In the genomic region with DNA sequence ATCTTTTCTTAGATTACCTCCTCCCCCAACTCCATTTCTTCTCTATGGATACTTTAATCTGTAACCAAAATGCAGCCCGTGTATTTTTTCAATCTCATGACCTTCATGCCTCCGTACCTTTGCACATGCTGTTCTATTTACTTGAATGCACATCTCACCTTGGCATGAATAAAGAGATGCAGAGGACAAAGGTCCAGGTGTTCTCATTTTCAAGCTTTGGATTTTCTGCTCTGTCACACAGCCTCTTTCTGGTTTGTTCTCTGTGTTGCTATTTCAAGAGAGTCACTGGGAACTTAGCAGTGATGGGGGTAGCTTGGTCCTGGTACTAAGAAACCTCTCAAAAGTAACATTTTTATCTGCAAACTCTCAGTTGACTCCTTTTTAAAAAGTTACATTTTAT, we compare ENCODE assay signal across 23 mouse cellular contexts.
"Had no signal": no experiment of that assay in that cellular context is flagged by ENCODE, and none has a peak within 500 bp of the region (broad histone marks: within the 10 kb centered on the region; RNA-seq: fewer than 3 reads in every experiment).

No protein-coding gene starts in this region.

- DNase-seq: gastrocnemius, adult 2 months; gastrocnemius, postnatal 10 days; gastrocnemius, postnatal 25 days; heart, adult 18-20 months; heart, postnatal 10 days; heart, postnatal 4 days; layer of hippocampus, adult 9-11 months; layer of hippocampus, postnatal 36 days; left cerebral cortex, postnatal 4 days had no signal

- H3K9ac ChIP-seq: heart, embryonic 12.5 days; hindbrain, embryonic 12.5 days; hindbrain, embryonic 14.5 days; intestine, embryonic 15.5 days; limb, embryonic 13.5 days; limb, embryonic 15.5 days; liver, embryonic 12.5 days; liver, embryonic 14.5 days had no signal

- H3K4me1 ChIP-seq: heart, embryonic 10.5 days; heart, embryonic 12.5 days; hindbrain, embryonic 10.5 days; hindbrain, embryonic 12.5 days; intestine, embryonic 15.5 days; limb, embryonic 13.5 days; limb, embryonic 15.5 days; liver, embryonic 12.5 days had no signal

- H3K27ac ChIP-seq: gastrocnemius, adult 2 months; heart, embryonic 10.5 days; hindbrain, embryonic 10.5 days; hindbrain, embryonic 12.5 days; hindbrain, embryonic 14.5 days; intestine, embryonic 15.5 days; limb, embryonic 13.5 days; limb, embryonic 15.5 days; liver, embryonic 12.5 days; liver, embryonic 14.5 days had no signal

- H3K4me3 ChIP-seq: gastrocnemius, adult 2 months; heart, embryonic 10.5 days; heart, embryonic 12.5 days; hindbrain, embryonic 10.5 days; hindbrain, embryonic 12.5 days; intestine, embryonic 15.5 days; limb, embryonic 13.5 days; limb, embryonic 15.5 days; liver, embryonic 12.5 days had no signal

- H3K9me3 ChIP-seq: heart, embryonic 10.5 days; heart, embryonic 12.5 days; hindbrain, embryonic 10.5 days; hindbrain, embryonic 12.5 days; intestine, embryonic 15.5 days; limb, embryonic 13.5 days; limb, embryonic 15.5 days; liver, embryonic 12.5 days had no signal

- H3K36me3 ChIP-seq: heart, embryonic 10.5 days; heart, embryonic 12.5 days; hindbrain, embryonic 10.5 days; hindbrain, embryonic 12.5 days; intestine, embryonic 15.5 days; limb, embryonic 13.5 days; limb, embryonic 15.5 days; liver, embryonic 12.5 days had no signal

- H3K27me3 ChIP-seq: heart, embryonic 12.5 days; hindbrain, embryonic 12.5 days; intestine, embryonic 15.5 days; limb, embryonic 13.5 days; limb, embryonic 15.5 days; liver, embryonic 12.5 days had no signal

- H3K4me2 ChIP-seq: heart, embryonic 12.5 days; hindbrain, embryonic 12.5 days; hindbrain, embryonic 14.5 days; intestine, embryonic 15.5 days; limb, embryonic 13.5 days; limb, embryonic 15.5 days; liver, embryonic 12.5 days had no signal

- ATAC-seq: forebrain, embryonic 16.5 days; hindbrain, embryonic 16.5 days; inflammation-experienced regulatory T-cells, adult 6 months; intestine, embryonic 15.5 days; intestine, postnatal 0 days; liver, embryonic 12.5 days had no signal
